ENCODE assay signal across 9 mouse cellular contexts in genomic region chr5:36797291-36797690, GRCm38 (mm10). TPM values are rescaled to one million over a fixed set of nuclear protein-coding genes. Genes with fewer than 3 reads are reported as not detected.
A peak's percentile ranks its signal among the peaks of the same experiment; 100 is the strongest.
DNase-seq lines count a peak whose midpoint lies in the region; ATAC-seq and TF ChIP-seq lines count a peak whose summit lies in the region.
"Had no signal": no experiment of that assay in that cellular context is flagged by ENCODE, and none has a peak within 500 bp of the region (broad histone marks: within the 10 kb centered on the region; RNA-seq: fewer than 3 reads in every experiment).

No protein-coding gene starts in this region.

- no peak for TF ChIP-seq CTCF in kidney, adult 2 months (conservative IDR thresholded peaks at IDR 0.05; ENCODE audit: insufficient read depth, insufficient read length, low read depth, low read length)

- no peak for ATAC-seq in kidney, embryonic 14.5 days (ENCODE audit: low FRiP score, low TSS enrichment)
- no peak for ATAC-seq in midbrain, embryonic 12.5 days (ENCODE audit: low FRiP score, low read depth)

- no peak for DNase-seq in kidney, adult 2 months
- peak; percentile 91 for DNase-seq in R1 (ENCODE audit: low read depth, low spot score)
- no peak for DNase-seq in hindbrain, embryonic 10.5 days (ENCODE audit: low spot score)
- no peak for DNase-seq in adrenal gland, postnatal 10 days
- DNase-seq in B cell, adult 2 months, result no peak
- no peak for DNase-seq in kidney, adult 18-20 months

- no peak overlapping the region for H3K27ac ChIP-seq in kidney, embryonic 14.5 days (ENCODE audit: low read depth, low read length)
- H3K27ac ChIP-seq in kidney, adult 2 months (ENCODE audit: insufficient read depth, low read depth, low read length), result no peak overlapping the region
- peak overlapping the region; percentile 93 for H3K27ac ChIP-seq in hindbrain, embryonic 10.5 days
- no peak overlapping the region for H3K27ac ChIP-seq in midbrain, embryonic 12.5 days (replicated peaks)
- H3K27ac ChIP-seq: macrophage had no signal

- H3K36me3 ChIP-seq in kidney, embryonic 14.5 days (ENCODE audit: control insufficient read depth, insufficient read depth, low read length), result peaks cover 11% of the 10 kb centered on the region; the same call in 1 of the 2 replicates
- H3K36me3 ChIP-seq in kidney, adult 2 months (ENCODE audit: control insufficient read depth, insufficient read depth, low read length), result no peaks in the 10 kb centered on the region; the same call in 1 of the 2 replicates
- H3K36me3 ChIP-seq in hindbrain, embryonic 10.5 days, result peaks cover 25% of the 10 kb centered on the region
- H3K36me3 ChIP-seq in midbrain, embryonic 12.5 days, result peaks cover 17% of the 10 kb centered on the region

- peak overlapping the region; percentile 24; the same call in 1 of the 2 replicates for H3K9ac ChIP-seq in kidney, embryonic 14.5 days (ENCODE audit: low read depth, low read length)
- peak overlapping the region; percentile 47; the same call in 1 of the 2 replicates for H3K9ac ChIP-seq in midbrain, embryonic 12.5 days (replicated peaks)

- peak overlapping the region; percentile 76 for H3K4me3 ChIP-seq in kidney, embryonic 14.5 days (ENCODE audit: low read length)
- H3K4me3 ChIP-seq in kidney, adult 2 months (ENCODE audit: insufficient read depth, low read depth, low read length), result no peak overlapping the region
- peak overlapping the region; percentile 76 for H3K4me3 ChIP-seq in hindbrain, embryonic 10.5 days
- H3K4me3 ChIP-seq in midbrain, embryonic 12.5 days, result peak overlapping the region; percentile 74; the same call in 1 of the 2 replicates

- no peaks in the 10 kb centered on the region for H3K9me3 ChIP-seq in kidney, embryonic 14.5 days (ENCODE audit: control insufficient read depth, low read length)
- no peaks in the 10 kb centered on the region for H3K9me3 ChIP-seq in hindbrain, embryonic 10.5 days
- H3K9me3 ChIP-seq in midbrain, embryonic 12.5 days, result no peaks in the 10 kb centered on the region

- H3K4me2 ChIP-seq in kidney, embryonic 14.5 days (replicated peaks; ENCODE audit: low read depth, low read length), result peak overlapping the region; percentile 35
- H3K4me2 ChIP-seq in midbrain, embryonic 12.5 days (replicated peaks), result peak overlapping the region; percentile 64

- no peak for TF ChIP-seq POLR2A in kidney, adult 2 months (IDR thresholded peaks at IDR 0.05; ENCODE audit: low read depth, low read length)

- H3K4me1 ChIP-seq in kidney, embryonic 14.5 days (ENCODE audit: control insufficient read depth, insufficient read depth, low read length), result no peaks in the 10 kb centered on the region
- H3K4me1 ChIP-seq in kidney, adult 2 months (ENCODE audit: control insufficient read depth, insufficient read depth, low read length), result no peaks in the 10 kb centered on the region; the same call in 1 of the 2 replicates
- H3K4me1 ChIP-seq in hindbrain, embryonic 10.5 days (replicated peaks), result peaks cover 8% of the 10 kb centered on the region; the same call in 1 of the 2 replicates
- H3K4me1 ChIP-seq in midbrain, embryonic 12.5 days, result peaks cover 9% of the 10 kb centered on the region; the same call in 1 of the 2 replicates

- no peaks in the 10 kb centered on the region for H3K27me3 ChIP-seq in kidney, embryonic 14.5 days (ENCODE audit: control insufficient read depth, insufficient read depth, low read length)
- H3K27me3 ChIP-seq in kidney, adult 2 months (replicated peaks; ENCODE audit: control insufficient read depth, insufficient read depth, low read length), result no peaks in the 10 kb centered on the region
- 0 out of 2 replicates have a peak, but pooled peaks cover 6% of the 10 kb centered on the region for H3K27me3 ChIP-seq in hindbrain, embryonic 10.5 days (ENCODE audit: insufficient read depth, poor library complexity, severe bottlenecking)
- 0 out of 2 replicates have a peak, but pooled peaks cover 7% of the 10 kb centered on the region for H3K27me3 ChIP-seq in midbrain, embryonic 12.5 days

- WGBS in kidney, embryonic 14.5 days, result 60% methylated on average over 8 of the region's 8 CpGs
- WGBS in kidney, adult 2 months, result 70% methylated on average over 8 of the region's 8 CpGs
- WGBS in hindbrain, embryonic 10.5 days, result 52% methylated on average over 8 of the region's 8 CpGs
- WGBS in midbrain, embryonic 12.5 days, result 50% methylated on average over 8 of the region's 8 CpGs

RNA-seq across cellular contexts. Expression of gene Mrfap1, which starts 0.7 kb away (rescaled TPM):
- polyA plus RNA-seq in kidney, embryonic 14.5 days (2014; fragmentation: Nextera tagmentation; extraction: Ambion mirVana), result 639 and 714 TPM in 2 replicates
- 90.9 and 114 TPM in 2 replicates for polyA plus RNA-seq in kidney, adult 2 months (2012; rRNA removed)
- polyA plus RNA-seq in hindbrain, embryonic 10.5 days (2016; fragmentation: Nextera tagmentation; extraction: Ambion mirVana), result 423 and 451 TPM in 2 replicates
- polyA plus RNA-seq in midbrain, embryonic 12.5 days (2016; fragmentation: Nextera tagmentation; extraction: Ambion mirVana), result 455 and 483 TPM in 2 replicates
- 100 to 1,000 TPM; 429 to 477 TPM for total RNA-seq in adrenal gland, postnatal 10 days (2021)

RNA-seq across cellular contexts. Expression of gene Man2b2, which starts 33.2 kb away (rescaled TPM):
- 5.1 and 11.2 TPM in 2 replicates for polyA plus RNA-seq in kidney, embryonic 14.5 days (2014; fragmentation: Nextera tagmentation; extraction: Ambion mirVana)
- polyA plus RNA-seq in kidney, adult 2 months (2012; rRNA removed), result 97.4 and 115 TPM in 2 replicates
- polyA plus RNA-seq in hindbrain, embryonic 10.5 days (2016; fragmentation: Nextera tagmentation; extraction: Ambion mirVana), result 16.6 and 17.7 TPM in 2 replicates
- 14.0 and 14.4 TPM in 2 replicates for polyA plus RNA-seq in midbrain, embryonic 12.5 days (2016; fragmentation: Nextera tagmentation; extraction: Ambion mirVana)
- 10 to 100 TPM; 37.5 TPM for total RNA-seq in adrenal gland, postnatal 10 days (2021)

RNA-seq across cellular contexts. Expression of gene Bloc1s4, which starts 48.8 kb away (rescaled TPM):
- polyA plus RNA-seq in kidney, embryonic 14.5 days (2014; fragmentation: Nextera tagmentation; extraction: Ambion mirVana), result 26.1 and 26.7 TPM in 2 replicates
- 15.8 and 21.1 TPM in 2 replicates for polyA plus RNA-seq in kidney, adult 2 months (2012; rRNA removed)
- polyA plus RNA-seq in hindbrain, embryonic 10.5 days (2016; fragmentation: Nextera tagmentation; extraction: Ambion mirVana), result 23.1 and 23.5 TPM in 2 replicates
- 26.6 and 29.1 TPM in 2 replicates for polyA plus RNA-seq in midbrain, embryonic 12.5 days (2016; fragmentation: Nextera tagmentation; extraction: Ambion mirVana)
- total RNA-seq in adrenal gland, postnatal 10 days (2021), result 10 to 100 TPM; 22.6 to 27.2 TPM
